Mouse (Mus musculus) kidney, adult 2 months (tissue): ENCODE results near the gene Mllt1.

ENCODE experiments used
- CTCF ChIP-seq: fragments of 200-500 bp; conservative IDR thresholded peaks from 2 replicates; pipeline ENCODE4 v1.5.1; 2011; ENCODE audit warnings: low read depth, mild to moderate bottlenecking, control low read depth, low read length, moderate library complexity, mixed read lengths; ENCODE audit not compliant: insufficient read depth, insufficient read length
- POLR2A ChIP-seq: fragments of 200-500 bp; IDR thresholded peaks from one replicate; pipeline ENCODE4 v1.6.1; 2011; ENCODE audit warnings: low read depth, low read length, control low read depth

DNA sequence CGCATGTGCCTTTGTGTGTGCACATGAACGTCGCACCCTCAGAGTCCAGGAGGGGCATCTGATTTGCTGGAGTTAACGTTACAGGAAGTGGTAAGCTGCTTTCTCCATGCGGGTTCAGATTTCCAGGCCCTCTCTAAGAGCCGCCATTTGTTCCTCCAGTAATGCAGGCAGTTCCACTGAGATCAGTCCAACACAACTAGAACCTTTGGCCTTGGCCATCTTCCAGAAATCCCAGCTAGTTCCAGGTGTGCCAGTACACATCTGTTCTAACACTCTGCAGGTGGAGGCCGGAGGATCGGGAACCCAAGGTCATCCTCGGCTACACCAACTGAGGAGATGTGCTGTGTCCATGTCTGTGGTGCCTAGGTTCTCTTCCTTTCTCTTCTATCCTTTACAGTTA is 49.7 kb upstream of the Mllt1 start:
- TF ChIP-seq POLR2A (no peak), CTCF (no peak)
